Mouse (Mus musculus) thymus, postnatal 36 days (tissue): ENCODE results near the gene Pde4dip.

ENCODE experiments used
- DNase-seq, 2 experiments: peaks; one replicate each; pipeline ENCODE4 v3.0.0; 2022; ENCODE audit warnings: mixed read lengths in 2 of 2

Pde4dip gene

GRCm38 (mm10) chr3:97682576-97682975, 205.9 kb downstream of the Pde4dip start:
- DNase-seq, result no peak

DNA sequence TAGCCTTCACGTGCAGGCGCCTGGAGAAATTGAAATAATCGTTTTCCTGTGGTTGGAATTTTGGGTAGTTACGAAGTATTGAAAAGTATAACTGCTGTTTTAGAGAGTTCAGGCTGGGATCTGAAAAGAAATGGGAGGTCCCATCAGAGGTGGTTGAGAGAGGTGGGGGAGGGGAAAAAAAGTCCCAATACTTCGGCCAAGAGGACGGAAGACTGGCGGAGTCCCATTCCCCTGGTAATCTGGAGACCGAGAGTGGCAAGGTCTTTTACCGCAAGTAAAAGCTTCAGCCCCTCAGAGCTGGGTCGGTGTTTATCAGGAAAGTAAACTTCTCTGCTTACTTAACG, 206.4 kb downstream of the Pde4dip start:
- no peak for DNase-seq

GRCm38 (mm10) chr3:97681321-97682158, 207.0 kb downstream of the Pde4dip start:
- peak; percentile 56 to 64 for DNase-seq

DNA sequence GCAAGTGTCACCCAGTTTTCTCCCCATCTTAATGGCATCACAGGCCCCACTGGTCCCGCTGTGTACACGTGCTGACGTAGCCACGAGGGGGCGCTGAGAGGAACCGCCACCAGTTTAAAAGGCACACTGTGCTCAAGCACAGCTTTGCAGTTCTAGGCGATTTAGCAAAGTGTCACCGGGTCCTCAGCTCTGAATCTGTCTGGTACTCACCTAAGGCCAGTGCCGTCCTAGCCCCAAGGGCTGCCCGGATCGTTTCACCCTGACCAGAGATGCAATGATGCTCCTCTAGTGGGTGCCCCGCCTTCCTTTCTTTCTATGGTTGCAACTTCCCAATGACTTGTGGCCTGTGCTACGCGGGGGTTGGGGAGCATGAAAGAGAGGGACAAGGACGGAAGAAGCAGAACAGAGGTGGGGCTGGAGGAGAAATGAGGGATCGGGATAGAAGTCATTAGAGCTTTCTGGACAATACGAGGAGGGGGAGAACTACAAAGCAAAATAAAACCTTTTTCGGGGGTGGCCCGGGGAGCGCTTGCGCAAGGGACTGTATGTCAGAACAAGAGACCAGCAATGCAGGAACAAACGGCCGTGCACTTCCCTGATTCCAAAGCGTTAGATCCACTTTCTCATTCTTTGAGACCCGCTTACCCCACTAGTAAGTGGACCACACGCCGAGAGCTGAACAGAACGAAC, 207.7 kb downstream of the Pde4dip start:
- peak; percentile 84 to 88 for DNase-seq

GRCm38 (mm10) chr3:97678416-97678815, 210.1 kb downstream of the Pde4dip start:
- DNase-seq, result no peak

- no peak for DNase-seq
These were observed 212.4 kb downstream of the Pde4dip start for GRCm38 (mm10) chr3:97676126-97676525.

- DNase-seq, result no peak
These were observed 213.8 kb downstream of the Pde4dip start, which contains the start of gene Gm17651 for GRCm38 (mm10) chr3:97674644-97675110. Gene Gm17651 (minus strand): TSS chr3:97674694.

GRCm38 (mm10) chr3:97667093-97667675, 221.3 kb downstream of the Pde4dip start:
- DNase-seq, result no peak

- no peak for DNase-seq
These were observed 222.4 kb downstream of the Pde4dip start for GRCm38 (mm10) chr3:97666154-97666553.

DNA sequence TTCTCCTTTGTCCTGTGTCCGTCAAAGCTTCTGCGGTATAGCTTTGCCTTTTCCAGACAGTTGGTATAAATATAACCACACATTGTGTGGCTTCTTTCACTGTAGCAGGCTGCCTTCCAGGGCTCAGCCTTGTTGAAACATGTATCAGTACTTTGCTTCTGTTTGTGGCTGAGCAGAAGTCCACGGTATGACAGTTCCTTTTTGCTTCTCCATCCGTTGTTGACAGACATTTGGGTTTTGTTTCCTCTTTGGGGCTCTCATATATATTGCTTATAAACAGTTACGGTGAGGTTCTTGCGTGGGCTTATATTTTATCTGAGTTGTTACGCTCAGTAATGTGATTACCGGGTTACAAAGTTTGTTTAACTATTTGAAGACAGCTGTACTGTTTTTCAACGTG, 223.0 kb downstream of the Pde4dip start:
- DNase-seq, result no peak

DNA sequence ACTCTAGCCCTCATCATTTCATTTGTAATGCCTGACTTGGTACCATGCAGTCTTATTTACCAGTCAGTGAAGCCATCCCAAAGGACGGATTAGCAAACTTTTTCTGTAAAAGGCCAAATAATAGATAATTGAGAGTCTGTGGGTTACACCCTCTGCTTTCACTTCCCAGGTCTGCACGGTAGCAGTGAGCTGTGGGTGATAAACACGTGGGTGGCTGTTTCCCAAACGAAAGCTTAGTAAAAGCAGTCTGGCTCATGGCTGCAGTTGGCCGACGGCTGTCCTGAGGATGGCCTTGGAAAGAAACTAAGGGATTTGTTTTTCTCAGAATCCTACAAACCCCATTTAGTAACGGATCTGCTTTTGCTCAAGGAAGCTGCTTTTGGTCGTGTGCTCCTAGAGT, 227.3 kb downstream of the Pde4dip start:
- no peak for DNase-seq

- no peak for DNase-seq
These were observed 228.8 kb downstream of the Pde4dip start for GRCm38 (mm10) chr3:97659746-97660145.

- DNase-seq, result no peak
These were observed 229.9 kb downstream of the Pde4dip start for GRCm38 (mm10) chr3:97658426-97659193.

DNA sequence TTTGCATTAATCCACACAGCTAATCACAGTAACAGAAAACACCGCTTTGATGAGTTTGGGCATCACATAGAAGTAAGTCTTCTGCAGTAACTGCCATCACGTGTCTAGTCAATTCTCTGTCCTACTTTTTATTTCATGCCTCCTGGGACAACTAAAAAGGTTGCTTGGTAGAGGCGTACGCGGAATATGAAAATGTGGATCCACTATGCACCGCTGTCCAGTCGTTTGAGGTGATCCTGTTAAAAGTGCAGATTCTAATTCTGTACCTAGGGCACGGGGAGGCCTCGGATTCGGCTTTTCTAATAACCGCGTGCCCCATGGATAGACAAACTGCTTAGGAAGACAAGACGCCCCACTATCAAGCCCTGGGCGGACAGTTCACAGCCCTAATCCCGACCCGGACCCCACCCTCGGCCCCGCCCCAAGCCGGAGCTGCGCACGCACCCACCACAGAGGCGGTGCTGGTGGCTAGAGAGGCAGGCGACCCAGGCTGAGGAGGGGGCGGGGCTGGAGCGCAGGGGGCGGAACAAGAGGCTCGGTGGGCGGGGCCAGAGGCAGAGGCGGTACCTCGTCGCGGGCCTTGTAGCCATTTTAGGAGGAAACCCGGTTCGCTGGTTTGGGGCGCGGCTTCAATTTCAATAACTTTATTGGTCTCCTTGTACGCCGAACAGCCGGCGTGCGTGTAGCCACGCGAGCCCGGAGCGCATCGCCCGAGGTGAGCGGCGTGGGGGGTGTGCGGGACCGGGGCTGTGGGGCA, 230.7 kb downstream of the Pde4dip start, which contains the start of gene Prkab2:
Gene Prkab2, plus strand, starts transcription at position 539 of the 757 bp plus-strand sequence.
- peak; percentile 98 to 99 for DNase-seq

DNA sequence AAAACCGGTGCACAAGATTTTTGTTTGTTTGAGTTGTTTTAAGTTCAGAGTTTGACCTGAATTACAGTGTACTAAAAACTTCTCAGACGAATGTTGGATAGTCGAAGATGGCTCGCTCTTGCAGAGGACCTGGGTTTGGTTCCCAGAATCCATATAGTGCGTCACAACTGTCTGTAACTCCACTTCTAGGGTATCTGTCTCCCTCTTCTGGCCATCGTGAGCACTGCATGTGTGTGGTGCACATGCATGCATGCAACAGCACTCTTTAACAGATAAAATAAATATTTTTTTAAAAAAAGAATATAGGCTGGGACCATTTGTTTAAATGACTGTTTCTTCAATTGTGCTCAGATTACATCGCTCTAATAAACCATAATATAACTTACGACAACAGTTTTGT, 233.6 kb downstream of the Pde4dip start:
- peak; percentile 44 to 46 for DNase-seq

GRCm38 (mm10) chr3:97653781-97654180, 234.7 kb downstream of the Pde4dip start:
- DNase-seq, result no peak

DNA sequence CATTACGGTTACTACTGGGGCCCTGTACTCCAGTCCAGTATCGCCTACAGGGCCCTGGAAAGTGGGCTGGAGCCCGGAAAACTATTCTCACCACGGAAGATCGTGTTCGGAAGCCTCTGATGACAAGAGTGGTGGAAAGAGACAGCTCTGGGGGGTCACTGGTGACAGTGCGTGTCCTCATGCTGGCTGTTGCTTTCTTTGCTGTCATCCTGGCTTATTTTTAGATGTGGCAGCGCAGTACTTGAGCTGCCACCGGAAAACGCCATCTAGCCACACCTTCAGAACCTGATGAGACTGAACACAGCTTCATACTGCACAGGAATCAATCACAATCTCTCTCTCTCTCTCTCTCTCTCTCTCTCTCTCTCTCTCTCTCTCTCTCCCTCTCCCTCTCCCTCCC, 236.9 kb downstream of the Pde4dip start:
- DNase-seq, result no peak

DNA sequence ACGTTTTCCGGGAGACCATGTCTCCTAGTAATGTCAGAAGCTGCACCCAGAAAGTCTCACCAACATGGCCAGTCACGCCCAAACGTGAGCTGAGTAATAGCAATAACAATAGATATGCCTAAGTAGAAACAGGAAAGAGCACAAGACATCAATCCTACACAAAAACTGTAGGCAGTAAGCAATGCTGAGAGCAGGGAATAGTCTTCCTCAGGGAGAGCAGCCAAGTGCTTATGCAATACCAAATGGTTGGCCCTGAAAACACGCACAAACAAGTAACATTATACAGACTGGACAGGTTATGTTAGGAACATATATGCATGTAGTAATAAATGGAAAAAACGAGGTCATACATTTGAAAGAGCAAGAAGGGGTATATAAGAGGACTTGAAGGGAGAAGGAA, 239.0 kb downstream of the Pde4dip start:
- DNase-seq, result no peak

DNA sequence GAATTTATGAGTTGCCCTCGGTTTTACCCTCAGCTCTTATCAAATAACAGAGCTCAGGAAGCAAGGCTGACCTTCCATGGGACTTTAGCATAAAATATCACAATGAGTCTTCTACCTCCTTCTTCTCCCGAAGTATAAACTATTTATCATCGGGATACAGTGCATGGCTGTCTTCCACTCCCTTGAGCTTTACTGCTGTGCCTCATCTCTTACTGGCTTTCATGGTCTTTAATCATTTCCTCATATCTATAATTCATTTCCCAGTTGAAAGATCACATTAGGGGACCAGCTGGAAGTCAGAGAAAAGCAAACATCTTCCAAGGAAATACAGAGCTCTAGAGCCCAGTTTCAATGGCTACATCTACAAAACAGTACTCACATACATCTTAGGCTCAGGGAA, 239.5 kb downstream of the Pde4dip start:
- no peak for DNase-seq

GRCm38 (mm10) chr3:97648518-97648917, 240.0 kb downstream of the Pde4dip start:
- DNase-seq, result no peak

GRCm38 (mm10) chr3:97642001-97642400, 246.5 kb downstream of the Pde4dip start:
- no peak for DNase-seq

- no peak for DNase-seq
These were observed 247.1 kb downstream of the Pde4dip start for GRCm38 (mm10) chr3:97641396-97641795.
